Mouse (Mus musculus): Measurements from ENCODE around the gene Gpr157. TPM values are rescaled to one million over a fixed set of nuclear protein-coding genes. Genes with fewer than 3 reads are reported as not detected.

Gene Gpr157
- 1.6 TPM for total RNA-seq (2023)

DNA sequence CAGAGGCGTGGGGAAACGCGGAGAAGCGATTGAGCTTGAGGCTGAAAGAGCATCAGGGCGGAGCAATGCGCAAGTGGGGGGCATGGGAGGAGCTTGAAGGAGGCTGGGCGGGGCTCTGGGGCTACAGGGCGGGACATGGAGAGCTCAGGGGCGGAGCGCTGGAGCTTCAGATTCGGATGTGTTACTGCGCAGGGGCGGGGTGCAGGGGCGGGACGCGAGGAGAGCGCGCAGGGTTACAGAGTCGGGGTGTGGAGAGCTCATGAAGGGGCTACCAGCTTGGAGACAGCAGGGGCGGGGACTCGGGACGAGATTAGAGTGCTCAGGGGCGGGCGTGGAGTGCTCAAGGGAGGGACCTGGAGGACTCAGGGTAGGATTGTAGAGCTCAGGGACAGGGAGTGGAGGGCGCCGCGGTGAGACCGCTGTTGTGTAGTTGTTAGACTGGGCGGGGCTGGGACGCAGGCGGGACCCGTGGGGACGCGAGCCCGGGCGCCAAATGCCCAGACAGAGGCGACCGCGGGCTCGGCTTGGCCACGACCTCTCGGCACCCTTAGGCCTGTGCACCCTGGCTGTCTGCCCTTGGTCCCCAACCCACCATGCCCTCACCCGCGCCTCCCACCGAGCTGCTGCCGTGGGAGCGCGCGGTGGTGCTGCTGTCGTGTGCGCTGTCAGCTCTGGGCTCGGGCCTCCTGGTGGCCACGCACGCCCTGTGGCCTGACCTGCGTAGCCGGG is at the start of gene Gpr157:
Gene Gpr157, plus strand, starts transcription at position 205 of the 729 bp plus-strand sequence.

DNA sequence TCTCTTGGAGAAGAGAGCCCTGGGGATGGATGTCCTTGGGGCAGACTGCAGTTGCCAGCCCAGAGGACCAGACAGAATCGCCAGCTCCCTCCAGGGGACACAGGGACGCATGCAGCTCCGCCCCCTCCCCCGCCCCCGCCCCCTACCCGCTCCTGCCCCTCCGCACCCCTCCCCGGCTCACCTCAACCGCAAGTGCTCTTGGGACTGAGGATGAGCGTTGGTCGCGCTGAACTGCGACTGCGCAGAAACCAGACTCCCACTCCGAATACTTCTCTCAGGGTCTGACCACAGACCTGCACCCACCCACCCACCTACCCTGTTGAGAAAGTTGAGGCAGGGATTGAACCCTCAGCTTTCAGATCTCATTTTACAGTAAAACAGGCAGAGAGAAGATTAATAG is 31.9 kb downstream of the Gpr157 start, which contains the start of gene Slc2a5:
Gene Slc2a5, plus strand, starts transcription at position 229 of the 400 bp plus-strand sequence.

Other genes starting within 250 kb of the Gpr157 start
- gene Spsb1, start 132.3 kb upstream of the Gpr157 start, total RNA-seq (2023) = 46.9 TPM
- 27.1 TPM for gene H6pd, start 78.3 kb upstream of the Gpr157 start, total RNA-seq (2023)
- gene Slc2a5, start 31.9 kb downstream of the Gpr157 start, total RNA-seq (2023) = not detected
- gene Slc2a7, start 61.6 kb downstream of the Gpr157 start, total RNA-seq (2023) = not detected
- not detected for gene Car6, start 114.0 kb downstream of the Gpr157 start, total RNA-seq (2023)
- gene Eno1, start 149.4 kb downstream of the Gpr157 start, total RNA-seq (2023) = 201 TPM
- gene Rere, start 194.3 kb downstream of the Gpr157 start, total RNA-seq (2023) = 152 TPM

Measured in CD4-positive naive resting alpha-beta T cell, adult 76 days (primary cell).